Mouse (Mus musculus) E14TG2a.4 (cell line): ENCODE results near the gene Lrrc26.

Experiments
- CTCF ChIP-seq: conservative IDR thresholded peaks from 2 replicates; pipeline ENCODE4 v1.5.1; 2014; ENCODE audit warnings: low read length
- NANOG ChIP-seq: IDR thresholded peaks from 2 replicates; pipeline ENCODE4 v1.6.1; 2014; ENCODE audit warnings: borderline replicate concordance, low read length, mixed read lengths
- POU5F1 ChIP-seq: IDR thresholded peaks from 2 replicates; pipeline ENCODE4 v1.6.1; 2014; ENCODE audit warnings: low read length, borderline replicate concordance

GRCm38 (mm10) chr2:25273010-25273409, 16.7 kb upstream of the Lrrc26 start:
- TF ChIP-seq CTCF (no peak), POU5F1 (no peak), NANOG (no peak)
